Mouse (Mus musculus): Measurements from ENCODE around the gene Mrgpra2b.
"Not testable (repeated sequence)": the region's sequence is repeated elsewhere in the genome, so short reads cannot be mapped to it uniquely, and the experiment has no call there.

Gene Mrgpra2b

DNA sequence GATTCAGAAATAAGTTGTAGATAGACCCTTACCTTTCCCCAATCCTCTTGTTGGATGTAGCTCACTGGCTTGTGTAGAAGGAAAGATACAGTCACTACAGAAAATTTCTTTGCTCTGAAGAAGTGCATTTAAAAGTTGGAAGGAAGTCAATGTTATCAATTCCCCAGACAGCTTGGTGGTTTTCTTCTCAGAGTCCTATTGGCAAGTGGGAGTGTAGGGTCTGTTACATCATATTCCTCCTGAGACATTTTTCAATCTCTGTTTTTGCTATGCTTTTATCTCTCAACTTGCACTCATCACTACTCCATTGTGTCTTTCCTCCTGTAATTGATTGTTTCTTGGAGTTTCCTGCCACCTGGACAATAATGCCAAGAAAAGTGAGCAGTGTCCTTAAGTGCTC, at the start of gene Mrgpra2b:
Gene Mrgpra2b (minus strand): TSS at position 101 of the 400 bp plus-strand sequence.
- DNase-seq (ENCODE audit: low spot score): no peak

DNA sequence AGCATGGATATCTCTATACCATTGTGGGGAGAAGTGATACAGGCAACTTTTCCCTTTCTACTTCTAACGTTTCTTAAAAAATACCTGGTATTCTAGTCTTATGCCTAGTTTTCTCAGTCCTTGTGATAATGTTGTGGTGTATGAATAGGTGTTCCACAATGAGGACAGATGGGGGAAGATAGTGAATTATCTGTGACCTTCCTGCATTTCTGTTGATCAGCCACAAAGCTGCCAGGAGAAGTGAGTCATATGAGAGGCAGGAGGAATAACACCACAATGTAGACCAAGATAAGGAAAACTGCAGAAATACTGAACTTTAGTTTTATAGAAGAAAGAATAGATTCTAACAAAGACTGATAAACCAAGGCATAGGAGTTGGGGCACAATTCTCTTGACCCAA, 12.3 kb downstream of the Mrgpra2b start:
- no peak for DNase-seq (ENCODE audit: low spot score)

DNA sequence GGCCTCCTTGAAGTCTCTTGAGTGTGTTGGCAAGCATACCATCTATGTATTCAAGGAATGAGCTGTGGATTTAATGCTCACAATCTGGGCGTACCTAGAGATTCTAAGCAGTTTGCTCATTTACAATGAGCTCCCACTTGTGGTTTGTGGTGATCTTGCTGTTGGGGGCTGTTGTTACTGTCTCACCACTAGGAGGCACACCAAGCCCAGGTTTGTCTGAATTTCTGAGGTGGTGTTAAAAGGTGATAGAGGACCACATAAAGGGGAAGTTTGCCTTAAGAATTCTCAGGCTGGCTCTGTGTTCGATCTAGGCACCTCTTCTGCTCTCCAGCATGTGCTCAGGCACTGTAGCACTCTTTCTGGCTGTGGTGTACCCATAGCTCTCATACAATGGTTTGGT, 13.6 kb downstream of the Mrgpra2b start:
- no peak for DNase-seq (ENCODE audit: low spot score)

DNA sequence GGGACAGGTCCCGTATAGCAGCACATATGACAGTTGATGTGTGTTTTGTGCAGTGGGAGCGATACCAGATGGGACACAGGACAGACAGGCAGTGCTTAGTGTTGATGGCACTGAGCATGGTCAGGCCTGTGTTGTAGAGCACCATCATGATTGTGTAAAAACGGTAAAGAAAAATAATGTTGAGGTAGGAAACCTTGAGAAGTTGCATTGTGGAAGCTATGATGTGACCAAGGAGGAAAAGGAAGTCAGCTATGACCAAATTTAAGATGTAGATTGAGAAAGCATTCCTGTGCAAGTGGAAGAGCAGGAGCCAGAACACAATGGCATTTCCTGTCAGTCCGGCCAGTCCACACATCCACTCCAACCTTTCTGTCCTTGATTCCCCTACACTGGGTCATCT, 25.7 kb downstream of the Mrgpra2b start:
- DNase-seq (ENCODE audit: low spot score): no peak

DNA sequence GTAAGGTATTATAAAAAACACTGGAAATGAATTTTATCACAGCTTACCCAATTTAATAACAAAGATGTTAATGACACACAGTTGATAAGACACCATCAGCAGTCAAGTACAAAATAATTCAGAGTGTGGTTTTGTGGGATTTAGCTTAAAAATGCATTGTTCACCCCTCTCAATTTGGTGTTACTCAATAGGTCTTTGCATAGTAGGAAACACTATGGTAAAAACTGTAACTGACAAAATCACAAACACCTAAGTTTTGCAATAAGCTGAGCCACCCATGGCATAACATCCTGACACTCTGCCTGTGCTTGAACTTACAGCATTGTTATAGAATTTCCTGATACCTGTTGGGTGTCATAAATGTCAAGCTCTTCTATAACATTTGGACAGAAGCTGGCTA, 37.4 kb downstream of the Mrgpra2b start:
- DNase-seq (ENCODE audit: low spot score): not testable (repeated sequence)

DNA sequence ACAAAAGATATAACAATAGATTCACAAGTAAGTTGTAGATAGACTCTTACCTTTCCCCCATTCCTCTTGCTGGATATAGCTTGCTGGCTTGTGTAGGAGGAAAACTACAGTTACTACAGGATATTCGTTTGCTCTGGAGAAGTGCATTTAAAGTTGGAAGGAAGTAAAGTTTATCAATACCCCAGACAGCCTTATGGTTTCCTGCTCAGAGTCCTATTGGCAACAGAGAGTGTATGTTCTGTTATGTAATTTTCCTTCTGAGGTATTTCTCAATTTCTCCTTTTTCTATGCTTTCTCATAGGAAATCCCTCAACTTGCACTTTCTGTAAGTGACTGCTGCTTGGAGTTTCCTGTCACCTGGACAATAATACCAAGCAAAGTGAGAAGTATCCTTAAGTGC, 39.2 kb downstream of the Mrgpra2b start:
- DNase-seq (ENCODE audit: low spot score): not testable (repeated sequence)

DNA sequence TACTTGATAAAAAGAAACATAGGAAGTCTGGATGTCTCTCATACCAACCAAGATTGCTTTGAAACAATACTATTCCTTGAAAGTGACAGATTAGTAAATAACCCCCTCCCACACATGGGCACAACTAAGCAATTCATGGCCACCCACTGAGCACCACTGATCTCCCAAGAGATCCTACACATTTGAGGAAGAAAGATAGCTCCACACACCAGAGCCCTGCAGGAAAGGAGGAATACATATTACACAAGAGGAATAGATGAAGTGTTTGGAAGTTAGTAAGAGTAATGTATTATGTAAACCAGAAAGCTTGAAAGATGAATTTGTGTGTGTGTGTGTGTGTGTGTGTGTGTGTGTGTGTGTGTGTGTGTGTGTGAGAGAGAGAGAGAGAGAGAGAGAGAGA, 45.5 kb downstream of the Mrgpra2b start:
- not testable (repeated sequence) for DNase-seq (ENCODE audit: low spot score)

DNA sequence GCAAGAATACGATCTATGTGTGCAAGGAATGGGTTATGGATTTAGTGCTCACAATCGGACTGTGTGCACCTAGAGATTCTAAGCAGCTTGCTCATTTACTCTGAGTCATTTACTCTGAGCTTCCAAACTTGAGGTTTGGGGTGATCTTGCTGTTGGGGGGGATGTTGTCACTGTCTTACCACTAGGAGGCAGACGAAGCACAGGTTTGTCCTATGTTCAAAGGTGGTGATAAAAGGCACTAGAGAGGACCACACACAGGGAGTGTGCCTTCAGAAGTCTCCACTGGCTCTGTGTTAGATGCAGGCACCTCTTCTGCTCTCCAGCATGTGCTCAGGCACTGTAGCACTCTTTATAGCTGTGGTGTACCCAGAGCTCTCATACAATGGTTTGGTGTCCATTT, 54.8 kb downstream of the Mrgpra2b start:
- DNase-seq (ENCODE audit: low spot score): not testable (repeated sequence)

DNA sequence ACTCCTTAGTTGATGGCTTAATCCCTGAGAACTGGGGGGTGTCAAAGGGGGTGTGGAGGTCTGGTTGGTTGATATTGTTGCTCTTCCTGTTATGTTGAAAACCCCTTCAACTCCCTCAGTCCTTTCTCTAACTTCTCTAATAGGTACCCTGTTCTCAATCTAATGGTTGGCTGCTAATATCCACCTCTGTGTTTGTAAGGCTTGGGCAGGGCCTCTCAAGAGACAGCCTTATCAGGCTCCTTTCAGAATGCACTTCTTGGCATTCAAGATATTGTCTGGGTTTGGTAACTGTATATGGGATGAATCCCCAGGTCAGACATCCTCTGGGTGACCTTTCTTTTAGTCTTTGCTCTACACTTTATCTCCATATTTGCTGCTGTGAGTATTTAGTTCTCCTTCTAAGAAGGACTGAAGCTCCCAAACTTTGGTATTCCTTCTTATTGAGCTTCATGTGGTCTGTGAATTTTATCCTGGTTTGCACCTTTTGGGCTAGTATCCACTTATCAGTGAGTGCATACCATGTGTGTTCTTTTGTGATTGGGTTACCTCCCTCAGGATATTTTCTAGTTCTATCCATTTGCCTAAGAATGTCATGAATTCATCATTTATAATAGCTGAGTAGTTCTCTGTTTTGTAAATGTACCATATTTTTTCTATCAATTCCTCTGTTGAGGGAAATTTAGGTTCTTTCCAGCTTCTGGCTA, 63.2 kb downstream of the Mrgpra2b start:
- DNase-seq (ENCODE audit: low spot score): not testable (repeated sequence)

DNA sequence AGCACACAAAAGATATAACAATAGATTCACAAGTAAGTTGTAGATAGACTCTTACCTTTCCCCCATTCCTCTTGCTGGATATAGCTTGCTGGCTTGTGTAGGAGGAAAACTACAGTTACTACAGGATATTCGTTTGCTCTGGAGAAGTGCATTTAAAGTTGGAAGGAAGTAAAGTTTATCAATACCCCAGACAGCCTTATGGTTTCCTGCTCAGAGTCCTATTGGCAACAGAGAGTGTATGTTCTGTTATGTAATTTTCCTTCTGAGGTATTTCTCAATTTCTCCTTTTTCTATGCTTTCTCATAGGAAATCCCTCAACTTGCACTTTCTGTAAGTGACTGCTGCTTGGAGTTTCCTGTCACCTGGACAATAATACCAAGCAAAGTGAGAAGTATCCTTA, 76.6 kb downstream of the Mrgpra2b start, which contains the start of gene Mrgpra2a:
Gene Mrgpra2a (minus strand): TSS at position 125 of the 400 bp plus-strand sequence.
- DNase-seq (ENCODE audit: low spot score): not testable (repeated sequence)

DNA sequence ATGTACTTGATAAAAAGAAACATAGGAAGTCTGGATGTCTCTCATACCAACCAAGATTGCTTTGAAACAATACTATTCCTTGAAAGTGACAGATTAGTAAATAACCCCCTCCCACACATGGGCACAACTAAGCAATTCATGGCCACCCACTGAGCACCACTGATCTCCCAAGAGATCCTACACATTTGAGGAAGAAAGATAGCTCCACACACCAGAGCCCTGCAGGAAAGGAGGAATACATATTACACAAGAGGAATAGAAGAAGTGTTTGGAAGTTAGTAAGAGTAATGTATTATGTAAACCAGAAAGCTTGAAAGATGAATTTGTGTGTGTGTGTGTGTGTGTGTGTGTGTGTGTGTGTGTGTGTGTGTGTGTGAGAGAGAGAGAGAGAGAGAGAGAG, 82.9 kb downstream of the Mrgpra2b start:
- DNase-seq (ENCODE audit: low spot score): not testable (repeated sequence)

DNA sequence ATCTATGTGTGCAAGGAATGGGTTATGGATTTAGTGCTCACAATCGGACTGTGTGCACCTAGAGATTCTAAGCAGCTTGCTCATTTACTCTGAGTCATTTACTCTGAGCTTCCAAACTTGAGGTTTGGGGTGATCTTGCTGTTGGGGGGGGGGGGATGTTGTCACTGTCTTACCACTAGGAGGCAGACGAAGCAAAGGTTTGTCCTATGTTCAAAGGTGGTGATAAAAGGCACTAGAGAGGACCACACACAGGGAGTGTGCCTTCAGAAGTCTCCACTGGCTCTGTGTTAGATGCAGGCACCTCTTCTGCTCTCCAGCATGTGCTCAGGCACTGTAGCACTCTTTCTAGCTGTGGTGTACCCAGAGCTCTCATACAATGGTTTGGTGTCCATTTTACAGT, 92.2 kb downstream of the Mrgpra2b start:
- not testable (repeated sequence) for DNase-seq (ENCODE audit: low spot score)

DNA sequence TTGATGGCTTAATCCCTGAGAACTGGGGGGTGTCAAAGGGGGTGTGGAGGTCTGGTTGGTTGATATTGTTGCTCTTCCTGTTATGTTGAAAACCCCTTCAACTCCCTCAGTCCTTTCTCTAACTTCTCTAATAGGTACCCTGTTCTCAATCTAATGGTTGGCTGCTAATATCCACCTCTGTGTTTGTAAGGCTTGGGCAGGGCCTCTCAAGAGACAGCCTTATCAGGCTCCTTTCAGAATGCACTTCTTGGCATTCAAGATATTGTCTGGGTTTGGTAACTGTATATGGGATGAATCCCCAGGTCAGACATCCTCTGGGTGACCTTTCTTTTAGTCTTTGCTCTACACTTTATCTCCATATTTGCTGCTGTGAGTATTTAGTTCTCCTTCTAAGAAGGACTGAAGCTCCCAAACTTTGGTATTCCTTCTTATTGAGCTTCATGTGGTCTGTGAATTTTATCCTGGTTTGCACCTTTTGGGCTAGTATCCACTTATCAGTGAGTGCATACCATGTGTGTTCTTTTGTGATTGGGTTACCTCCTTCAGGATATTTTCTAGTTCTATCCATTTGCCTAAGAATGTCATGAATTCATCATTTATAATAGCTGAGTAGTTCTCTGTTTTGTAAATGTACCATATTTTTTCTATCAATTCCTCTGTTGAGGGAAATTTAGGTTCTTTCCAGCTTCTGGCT, 100.7 kb downstream of the Mrgpra2b start:
- DNase-seq (ENCODE audit: low spot score): not testable (repeated sequence)

Measured in MN1 (cell line).